In the genomic region with DNA sequence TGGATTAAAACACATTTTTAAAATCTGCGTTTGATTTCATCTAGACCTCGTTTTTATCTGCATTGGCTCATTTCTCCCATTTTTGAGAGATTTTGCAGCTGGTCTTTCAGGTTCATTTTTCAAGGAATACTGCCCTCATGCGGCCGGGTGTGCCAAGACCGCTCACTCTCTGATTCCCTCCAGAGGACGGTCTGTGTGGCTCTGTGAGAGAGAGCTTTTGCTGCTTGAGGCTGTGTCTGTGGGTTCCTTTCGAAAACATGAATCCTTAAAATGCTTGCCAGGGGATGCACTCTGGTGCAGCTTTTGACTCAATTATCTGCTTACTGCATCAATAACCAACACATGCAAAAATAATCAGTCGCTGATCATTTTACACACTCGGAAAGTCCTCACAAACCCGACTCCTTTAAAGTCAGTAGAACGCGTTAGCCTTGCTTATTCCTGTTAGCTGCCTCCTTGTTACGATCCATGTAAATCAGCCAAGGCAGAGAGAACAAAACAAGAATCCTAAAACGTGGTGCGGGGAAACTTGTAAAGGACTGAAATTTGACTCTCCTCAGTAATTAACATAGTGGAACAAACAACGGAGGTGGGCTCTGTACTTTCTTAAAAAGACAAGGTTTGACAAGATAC, we compare ENCODE assay signal across 8 mouse cellular contexts. TPM values are rescaled to one million over a fixed set of nuclear protein-coding genes. Genes with fewer than 3 reads are reported as not detected.
DNase-seq lines count a peak whose midpoint lies in the region; ATAC-seq lines count a peak whose summit lies in the region.

No protein-coding gene starts in this region.

- H3K9ac ChIP-seq in embryonic facial prominence, embryonic 11.5 days (replicated peaks; ENCODE audit: low read length): peak overlapping the region; percentile 44

- peak; percentile 60; the same call in 1 of the 2 replicates for ATAC-seq in embryonic facial prominence, embryonic 11.5 days (replicated peaks; ENCODE audit: insufficient number of reproducible peaks, low FRiP score, low TSS enrichment, low read depth)

- intact Hi-C loops in left cerebral cortex, postnatal 36 days (cut with DNase I): loop anchor here (5.0 to 10.0 kb wide), 5 partner anchors 85 to 835 kb away; a partner anchor contains a TSS

- H3K27me3 ChIP-seq in embryonic facial prominence, embryonic 11.5 days (ENCODE audit: control insufficient read depth, insufficient read depth, low read length): no peaks in the 10 kb centered on the region
- peaks cover 7% of the 10 kb centered on the region; the same call in 1 of the 2 replicates for H3K27me3 ChIP-seq in midbrain, embryonic 10.5 days (ENCODE audit: low read depth, poor library complexity, severe bottlenecking)

- no peaks in the 10 kb centered on the region for H3K36me3 ChIP-seq in embryonic facial prominence, embryonic 11.5 days (replicated peaks; ENCODE audit: control insufficient read depth, insufficient read depth, low read depth, low read length)
- no peaks in the 10 kb centered on the region for H3K36me3 ChIP-seq in midbrain, embryonic 10.5 days

- peak; percentile 82 for DNase-seq in 3T3-L1 (ENCODE audit: low read depth, low spot score)
- DNase-seq in adrenal gland, postnatal 36 days: peak; percentile 84 to 88
- DNase-seq in embryonic facial prominence, embryonic 11.5 days (ENCODE audit: low spot score): peak; percentile 92
- DNase-seq in heart, adult 11 months: peak; percentile 94
- peak; percentile 57 for DNase-seq in kidney, adult 11 months
- peak; percentile 80 to 85 for DNase-seq in left cerebral cortex, postnatal 36 days (ENCODE audit: low spot score in 2 of 2)
- peak; percentile 85 for DNase-seq in midbrain, embryonic 10.5 days (ENCODE audit: low spot score)
- DNase-seq in skeletal muscle tissue, adult 2 months (ENCODE audit: low read depth, low spot score): peak; percentile 53

- no peaks in the 10 kb centered on the region for H3K9me3 ChIP-seq in embryonic facial prominence, embryonic 11.5 days (replicated peaks; ENCODE audit: control insufficient read depth, low read length)
- H3K9me3 ChIP-seq in midbrain, embryonic 10.5 days (replicated peaks): no peaks in the 10 kb centered on the region

- peak overlapping the region; percentile 21; the same call in 1 of the 2 replicates for H3K4me3 ChIP-seq in embryonic facial prominence, embryonic 11.5 days (ENCODE audit: low read depth, low read length)
- H3K4me3 ChIP-seq in midbrain, embryonic 10.5 days: peak overlapping the region; percentile 48

- H3K4me1 ChIP-seq in embryonic facial prominence, embryonic 11.5 days (ENCODE audit: control insufficient read depth, insufficient read depth, low read length): peaks cover 11% of the 10 kb centered on the region
- H3K4me1 ChIP-seq in midbrain, embryonic 10.5 days: peaks cover 70% of the 10 kb centered on the region

- peak overlapping the region; percentile 44 for H3K4me2 ChIP-seq in embryonic facial prominence, embryonic 11.5 days (ENCODE audit: low read depth, low read length)

- WGBS in embryonic facial prominence, embryonic 11.5 days: 1% methylated on average over 16 of the region's 16 CpGs
- WGBS in midbrain, embryonic 10.5 days: 2% methylated on average over 16 of the region's 16 CpGs

- peak overlapping the region; percentile 47 for H3K27ac ChIP-seq in embryonic facial prominence, embryonic 11.5 days (replicated peaks; ENCODE audit: low read depth, low read length)
- H3K27ac ChIP-seq in midbrain, embryonic 10.5 days (replicated peaks): peak overlapping the region; percentile 85

RNA-seq across cellular contexts. Expression of a gene that starts 0.5 kb away (rescaled TPM):
- total RNA-seq in adrenal gland, postnatal 36 days (2021): 1 to 10 TPM; 3.1 to 5.2 TPM
- 90.5 and 98.5 TPM in 2 replicates for polyA plus RNA-seq in embryonic facial prominence, embryonic 11.5 days (2014; fragmentation: Nextera tagmentation; extraction: Ambion mirVana)
- under 1 TPM; 0.25 to 0.59 TPM for total RNA-seq in left cerebral cortex, postnatal 36 days (2021)
- polyA plus RNA-seq in midbrain, embryonic 10.5 days (2016; fragmentation: Nextera tagmentation; extraction: Ambion mirVana): 25.3 and 25.7 TPM in 2 replicates

Comparison
In these comparisons a context has a peak if more than half of its experiments do, and no peak if none do; other contexts are left out.
1. Peak in every context shown above with its lines: DNase-seq, ATAC-seq, H3K4me3 ChIP-seq and H3K27ac ChIP-seq.